Mouse (Mus musculus) CH12F3 (cell line): ENCODE measurements around the gene Gm49601.

Source experiments
- in situ Hi-C: fragments of 300-500 bp; cut with MboI; formaldehyde crosslinking; loops from 2 replicates; pipeline ENCODE4 v1.14.3; 2020; ENCODE audit warnings: low sequenced_read_pairs

Gene Gm49601

DNA sequence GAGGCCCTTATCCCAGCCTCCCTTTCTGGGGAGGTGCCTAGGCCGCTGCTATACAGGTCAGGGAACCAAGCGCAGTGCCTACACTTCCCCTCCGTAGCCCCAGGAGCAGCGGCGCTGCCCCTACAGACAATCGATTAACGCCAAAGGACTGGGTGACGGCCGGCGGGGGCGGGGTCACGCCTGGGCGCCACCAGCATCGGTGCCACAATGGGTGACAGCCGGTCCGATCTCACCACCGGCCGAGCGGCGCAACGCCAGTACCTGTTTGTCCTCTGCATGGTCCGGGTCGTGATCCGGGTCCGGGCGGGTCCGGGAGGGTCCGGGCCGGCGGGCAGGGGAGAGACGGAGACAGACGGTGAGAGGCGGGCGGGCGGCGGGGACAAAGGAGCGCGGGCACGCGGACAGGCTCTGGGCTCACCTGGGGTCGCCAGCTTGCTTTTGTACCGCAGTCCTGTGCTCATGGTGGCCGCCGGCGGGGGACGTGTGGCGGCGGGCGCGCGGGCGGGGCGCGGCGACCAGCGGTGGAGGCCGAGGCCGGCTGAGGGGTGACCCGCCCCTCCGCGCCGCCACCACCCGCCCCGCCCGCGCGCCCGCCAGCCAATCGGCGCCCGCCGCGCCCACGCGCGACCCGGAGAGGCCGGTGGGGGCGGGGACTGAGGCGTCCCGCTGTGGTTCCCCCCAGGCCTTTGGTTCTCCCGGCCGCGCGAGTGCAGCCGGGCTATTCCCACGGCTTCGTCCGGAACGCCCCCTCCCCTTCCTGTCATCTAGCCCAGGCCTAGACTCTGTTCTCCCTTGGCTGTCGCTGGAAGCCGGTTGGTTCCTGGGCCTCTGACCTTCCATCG is 3.4 kb upstream of the Gm49601 start, which contains the start of gene Sept5:
Sept5 (minus strand) TSS at position 565 of the 842 bp plus-strand sequence.
- in situ Hi-C loops = no loop called here

DNA sequence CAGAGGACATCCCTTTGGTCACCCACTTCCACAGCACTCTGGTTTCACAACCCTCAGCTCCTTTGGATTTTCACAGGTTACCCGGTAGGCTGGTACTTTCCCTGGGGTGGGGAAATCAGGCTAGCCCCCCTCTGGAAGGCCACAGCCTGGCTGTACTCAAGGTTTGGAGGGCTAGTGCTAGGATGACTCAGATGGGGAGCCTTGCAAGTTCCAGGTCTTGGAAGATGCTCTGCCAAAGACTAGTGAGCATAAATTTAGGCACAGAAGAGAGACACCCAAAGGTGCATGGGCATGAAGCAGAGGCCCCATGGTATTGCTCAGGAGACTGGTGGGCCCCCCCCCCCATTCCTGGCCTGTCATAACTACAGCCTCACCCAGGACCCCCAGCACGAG is 2.7 kb upstream of the Gm49601 start:
- in situ Hi-C loops = no loop called here

DNA sequence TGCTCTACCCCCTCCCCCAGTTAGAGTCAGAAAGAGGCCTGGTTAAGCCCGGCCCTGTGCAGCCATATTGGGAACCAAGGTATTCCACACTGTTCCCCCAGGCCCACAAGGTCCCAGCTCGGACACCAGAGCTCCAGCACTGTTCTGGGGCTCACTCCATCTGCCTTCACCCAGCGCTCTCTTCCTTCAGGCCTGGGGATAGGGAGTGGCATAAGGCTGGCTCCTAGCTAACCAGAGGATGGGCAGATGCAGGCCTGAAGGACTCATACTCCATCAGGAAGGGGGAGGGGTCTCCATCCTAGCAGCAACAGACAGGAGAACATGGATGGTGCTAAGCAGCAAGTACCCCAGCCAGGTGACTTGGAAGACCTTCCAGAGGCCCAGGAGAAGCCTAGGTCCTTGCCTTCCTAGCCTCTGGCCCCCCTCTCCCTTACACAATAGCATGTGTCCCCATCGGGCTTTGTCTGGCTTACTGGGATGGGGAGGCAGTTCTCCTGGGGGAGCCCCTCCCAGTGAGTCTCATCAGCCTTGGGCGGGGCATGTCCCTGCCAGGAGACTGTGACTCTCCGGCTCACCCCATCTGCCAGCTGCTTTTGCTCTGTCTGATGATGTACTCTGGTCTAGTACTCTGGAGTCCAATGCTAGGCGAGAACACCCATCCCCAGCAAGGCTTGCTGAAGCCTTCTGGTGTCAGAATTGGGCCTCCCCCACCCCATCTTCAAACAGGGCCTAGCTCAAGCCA is 2.1 kb upstream of the Gm49601 start:
- in situ Hi-C loops = no loop called here

DNA sequence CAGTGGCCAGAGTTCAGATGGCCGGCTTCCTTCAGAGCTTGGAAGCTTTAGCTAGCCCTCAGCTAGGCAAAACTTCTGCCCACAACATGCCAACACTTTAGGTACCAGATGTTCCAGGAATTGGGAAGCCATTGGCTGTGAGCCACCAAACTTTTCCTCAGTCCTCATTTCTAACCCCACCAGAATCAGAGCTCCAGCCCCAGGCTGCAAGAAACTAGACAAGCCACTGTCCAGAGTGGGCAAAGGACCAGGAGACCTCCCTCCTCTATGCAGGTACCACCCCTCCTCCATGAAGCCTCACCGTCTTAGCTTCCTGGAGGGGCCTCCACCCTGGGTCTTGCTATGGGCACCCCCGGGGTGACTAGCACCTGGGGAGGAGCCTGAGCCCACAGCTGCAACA is 936 bp upstream of the Gm49601 start:
- in situ Hi-C loops = no loop called here

DNA sequence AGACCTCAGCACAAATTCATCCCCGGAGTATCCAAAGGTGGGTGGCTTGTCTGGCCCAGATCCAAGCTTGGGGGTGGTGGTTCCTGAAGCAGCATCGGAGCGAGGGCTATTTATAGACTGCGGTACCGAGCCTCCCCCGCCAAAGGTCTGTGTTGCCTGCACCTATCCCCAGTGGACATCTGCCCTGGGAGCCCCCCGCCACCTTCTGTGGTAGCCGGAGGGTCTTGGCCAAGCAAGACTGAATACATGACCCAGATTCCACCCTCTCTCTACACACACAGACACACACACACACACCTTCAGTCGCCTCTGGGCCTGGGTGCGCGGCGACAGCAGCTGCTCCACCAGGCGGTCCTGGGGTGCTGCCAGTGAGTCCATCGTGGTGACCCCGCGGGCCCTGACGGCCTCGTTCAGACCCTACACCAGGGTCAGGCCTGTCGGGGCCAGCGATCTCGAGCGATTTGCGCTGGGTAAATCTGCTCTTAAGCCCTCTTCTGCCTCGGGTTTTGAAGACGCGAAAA is 376 bp downstream of the Gm49601 start:
- in situ Hi-C loops = no loop called here

DNA sequence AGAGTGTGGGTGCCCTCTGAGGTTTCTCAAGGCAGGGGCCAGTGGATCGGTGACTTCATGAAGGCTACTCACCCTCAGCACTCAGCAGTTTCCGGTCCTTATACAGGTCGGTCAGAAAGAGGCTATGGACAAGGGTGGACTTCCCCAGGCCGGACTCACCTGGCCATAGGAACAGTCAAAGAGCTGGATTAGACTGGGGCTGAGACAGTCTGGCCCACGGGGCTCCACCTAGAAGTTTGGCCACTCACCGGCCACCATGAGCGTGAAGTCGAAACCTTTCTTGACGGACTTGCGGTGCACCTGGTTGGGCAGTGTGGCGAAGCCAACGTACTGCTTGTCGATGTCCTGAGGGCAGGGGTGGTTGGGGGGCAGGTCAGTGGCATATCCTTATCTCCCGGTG is 1.1 kb downstream of the Gm49601 start:
- in situ Hi-C loops = no loop called here

DNA sequence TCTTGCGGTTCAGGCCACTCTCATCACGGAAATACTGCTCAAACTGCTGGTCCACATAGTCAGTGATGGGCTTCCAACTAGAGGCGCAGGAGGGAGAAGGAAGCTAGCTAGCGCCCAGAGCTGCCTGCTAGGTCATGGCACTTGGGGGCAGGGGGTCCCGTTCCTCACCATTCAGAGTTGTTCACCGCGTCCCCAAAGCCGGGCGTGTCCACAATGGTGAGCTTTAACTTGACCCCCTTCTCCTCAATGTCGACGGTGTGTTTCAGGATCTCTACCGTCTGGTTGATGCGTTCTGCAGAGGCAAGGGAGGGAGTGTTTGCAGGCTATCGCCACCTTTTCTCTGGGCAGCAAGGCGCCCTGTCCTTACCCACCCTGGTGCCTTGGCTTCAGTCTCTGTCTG is 1.6 kb downstream of the Gm49601 start:
- in situ Hi-C loops = loop anchor here (5.0 kb wide), 1 partner anchor 182 kb away; no protein-coding TSS in a partner anchor

DNA sequence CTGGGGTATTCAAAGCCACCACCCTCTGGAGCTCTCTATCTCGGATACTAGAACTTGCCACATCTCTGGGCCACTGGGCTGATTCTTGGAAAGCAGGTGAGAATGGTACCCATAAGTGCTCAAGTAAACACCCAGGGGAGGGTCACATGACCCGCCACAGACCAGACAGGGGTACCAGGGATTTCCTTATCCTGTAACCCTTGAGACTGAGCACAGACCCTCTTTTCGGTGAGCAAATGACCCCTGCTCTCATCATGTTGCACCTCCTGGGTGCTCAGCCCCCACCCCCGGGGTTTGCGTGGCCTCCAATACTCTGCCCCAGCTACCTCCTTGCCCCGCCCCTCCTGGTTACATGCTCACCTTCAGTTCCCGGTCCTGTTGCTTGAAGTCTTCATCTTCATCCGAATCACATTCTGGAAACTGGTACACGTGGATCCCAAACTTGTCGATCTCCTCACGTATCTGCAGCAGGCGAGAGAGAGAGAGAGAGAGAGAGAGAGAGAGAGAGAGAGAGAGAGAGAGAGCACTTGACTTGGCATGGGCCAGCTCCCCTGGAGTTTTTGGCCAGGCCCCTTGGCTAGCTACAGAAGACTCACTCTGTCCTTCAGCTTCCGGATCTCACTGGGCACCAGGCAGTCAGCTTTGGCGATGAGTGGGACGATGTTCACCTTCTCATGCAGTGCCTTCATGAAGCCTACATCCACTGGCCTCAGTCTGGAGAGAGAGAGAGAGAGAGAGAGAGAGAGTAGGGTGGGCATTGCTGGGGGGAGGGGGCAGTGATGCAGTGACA is 2.3 kb downstream of the Gm49601 start:
- in situ Hi-C loops = loop anchor here (5.0 kb wide), 1 partner anchor 182 kb away; no protein-coding TSS in a partner anchor

DNA sequence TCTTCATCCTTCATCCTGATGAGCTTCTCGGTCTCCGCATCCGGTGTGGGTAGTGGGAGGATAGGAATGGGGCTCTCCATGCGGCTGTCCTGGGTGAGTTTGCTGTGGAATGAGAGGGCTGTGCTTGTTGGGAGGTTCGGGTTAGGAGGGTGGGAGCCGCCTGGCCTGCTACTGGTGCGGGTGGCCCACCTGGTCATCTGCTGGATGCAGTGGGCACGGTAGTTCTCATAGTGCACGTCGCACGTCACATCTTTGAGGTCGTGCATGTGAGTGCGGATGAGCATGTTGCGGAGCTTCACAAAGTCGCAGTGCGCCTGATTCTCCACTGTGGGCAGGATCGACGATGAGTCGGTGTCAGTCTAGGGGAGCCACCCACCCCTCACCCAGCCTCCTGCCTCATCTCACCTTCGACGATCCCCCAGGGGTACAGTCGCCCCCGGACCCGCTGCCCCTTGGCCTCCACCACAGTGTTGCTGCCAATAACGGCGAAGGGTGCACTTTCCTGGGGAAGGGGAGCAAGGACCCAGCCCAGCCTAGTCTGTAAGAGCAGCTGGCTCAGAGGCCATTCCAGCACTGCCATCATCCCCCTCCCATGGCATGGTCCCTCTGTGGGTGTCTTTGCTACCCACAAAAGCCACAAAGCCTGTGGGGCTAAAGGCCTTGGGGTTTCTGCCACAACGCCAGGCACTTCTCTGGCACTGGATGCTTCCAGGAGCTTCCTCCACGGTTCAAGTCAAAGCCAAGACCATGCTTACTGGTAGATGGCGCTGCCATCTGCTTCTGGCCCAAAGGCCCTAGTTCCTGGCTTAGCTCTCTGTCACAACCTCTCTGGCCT is 3.1 kb downstream of the Gm49601 start:
- in situ Hi-C loops = loop anchor here (5.0 kb wide), 1 partner anchor 181 kb away; no protein-coding TSS in a partner anchor

DNA sequence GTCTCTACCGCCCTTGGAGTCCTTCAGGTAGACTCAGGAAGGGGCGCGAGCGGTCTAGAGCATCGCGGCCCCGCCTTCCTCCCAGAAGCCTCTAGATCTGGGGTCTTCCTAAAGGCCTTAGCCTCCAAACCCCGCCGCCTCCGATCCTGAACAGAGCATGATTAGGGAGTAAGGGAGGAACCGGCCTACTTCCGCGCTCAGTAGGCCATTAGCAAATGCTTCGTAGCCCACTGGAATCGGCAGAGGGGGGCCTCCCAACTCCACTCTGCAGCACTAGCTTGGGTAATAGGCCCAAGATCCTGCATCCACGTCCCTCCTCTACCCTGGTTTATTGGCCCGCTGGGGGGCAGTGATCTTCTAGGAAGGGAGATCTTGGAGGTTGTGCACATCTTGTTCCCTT is 4.2 kb downstream of the Gm49601 start, which contains the start of gene Gp1bb:
Gp1bb (minus strand) TSS at position 385 of the 400 bp plus-strand sequence.
- in situ Hi-C loops = loop anchor here (5.0 kb wide), 1 partner anchor 180 kb away; no protein-coding TSS in a partner anchor

DNA sequence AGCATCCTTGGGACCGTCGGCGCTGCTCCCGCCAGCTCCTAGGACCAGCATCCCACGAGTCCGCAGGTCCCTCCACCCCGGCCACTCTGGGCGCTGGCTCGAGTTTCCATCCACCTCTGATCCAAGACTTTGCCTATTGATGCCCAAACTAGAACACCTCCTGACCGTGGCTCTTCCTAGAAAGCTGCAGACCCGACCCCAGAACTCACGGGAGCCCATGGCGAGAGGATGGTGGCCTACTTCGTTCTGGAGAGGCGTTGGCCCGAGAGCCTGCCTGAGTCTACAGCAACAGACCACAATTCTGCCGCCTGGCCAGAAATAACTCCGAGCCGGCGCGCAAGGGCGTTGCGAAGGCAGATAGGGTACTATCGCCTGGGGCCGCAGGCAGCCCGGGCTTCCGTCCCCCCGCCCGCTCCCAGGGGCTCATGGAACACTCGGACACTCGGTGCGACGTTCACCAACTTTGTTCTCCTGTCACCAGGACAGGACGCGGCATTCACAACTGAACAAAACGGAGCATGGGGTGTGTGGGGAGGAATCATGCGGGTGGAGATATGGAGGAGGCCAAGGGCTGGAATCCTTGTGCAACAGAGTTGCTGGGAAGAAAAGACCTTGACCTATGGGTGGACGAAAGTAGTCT is 4.7 kb downstream of the Gm49601 start:
- in situ Hi-C loops = loop anchor here (5.0 kb wide), 1 partner anchor 179 kb away; no protein-coding TSS in a partner anchor

DNA sequence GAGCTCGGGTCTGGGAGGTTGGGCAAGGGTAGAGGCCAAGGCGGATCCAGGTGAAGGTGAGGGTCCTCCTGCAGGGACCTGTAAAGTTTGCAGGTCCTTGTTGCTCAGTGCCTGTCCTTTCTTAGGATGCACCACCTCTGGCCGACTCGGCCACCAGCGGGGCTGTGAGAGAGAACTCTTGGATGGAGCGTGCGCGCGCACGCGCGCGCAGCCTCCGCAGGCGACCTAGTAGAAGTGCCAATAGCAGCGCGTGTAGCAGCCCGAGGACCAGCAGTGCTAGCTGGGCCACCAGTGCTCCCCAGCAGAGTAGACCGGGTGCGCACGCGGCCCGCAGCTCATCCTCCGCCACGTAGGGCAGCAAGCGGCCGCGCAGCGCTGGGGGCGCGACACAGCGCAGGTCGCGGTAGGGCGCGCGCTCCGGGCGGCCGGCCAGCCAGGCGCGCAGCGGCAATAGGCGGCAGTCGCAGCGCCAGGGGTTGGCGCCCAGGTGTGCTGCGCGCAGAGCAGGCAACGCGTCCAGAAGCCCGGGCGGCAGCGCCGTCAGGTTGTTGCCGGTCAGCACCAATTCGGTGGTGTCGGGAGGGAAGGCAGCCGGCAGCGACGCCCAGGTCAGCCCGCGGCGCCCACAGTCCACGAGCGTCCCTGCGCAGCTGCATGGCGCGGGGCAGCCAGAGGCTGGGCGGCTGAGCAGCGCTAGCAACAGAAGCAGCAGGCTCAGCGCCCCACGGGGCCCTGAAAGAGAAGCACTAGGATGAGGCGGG is 5.4 kb downstream of the Gm49601 start:
- in situ Hi-C loops = loop anchor here (5.0 kb wide), 1 partner anchor 178 kb away; no protein-coding TSS in a partner anchor

DNA sequence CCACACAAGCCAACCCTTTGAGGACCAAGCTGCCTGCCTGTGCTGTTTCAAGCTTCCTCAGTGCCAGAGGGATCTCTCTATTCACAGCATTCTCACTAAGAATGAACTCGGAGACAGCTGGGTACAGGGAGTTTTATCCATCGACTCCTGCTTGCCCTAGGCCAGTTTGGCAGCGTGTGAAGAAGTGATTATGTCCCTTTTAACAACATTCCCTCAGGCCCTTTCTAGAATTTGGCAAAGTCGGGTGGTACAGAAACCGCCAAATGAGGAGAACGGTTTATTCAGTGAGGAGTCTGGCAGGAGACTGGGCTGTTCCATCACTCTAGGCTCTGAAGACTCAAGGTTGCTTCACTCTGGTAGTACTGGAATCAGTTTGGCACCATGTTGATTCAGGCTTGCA is 6.0 kb downstream of the Gm49601 start:
- in situ Hi-C loops = loop anchor here (5.0 kb wide), 1 partner anchor 178 kb away; no protein-coding TSS in a partner anchor

DNA sequence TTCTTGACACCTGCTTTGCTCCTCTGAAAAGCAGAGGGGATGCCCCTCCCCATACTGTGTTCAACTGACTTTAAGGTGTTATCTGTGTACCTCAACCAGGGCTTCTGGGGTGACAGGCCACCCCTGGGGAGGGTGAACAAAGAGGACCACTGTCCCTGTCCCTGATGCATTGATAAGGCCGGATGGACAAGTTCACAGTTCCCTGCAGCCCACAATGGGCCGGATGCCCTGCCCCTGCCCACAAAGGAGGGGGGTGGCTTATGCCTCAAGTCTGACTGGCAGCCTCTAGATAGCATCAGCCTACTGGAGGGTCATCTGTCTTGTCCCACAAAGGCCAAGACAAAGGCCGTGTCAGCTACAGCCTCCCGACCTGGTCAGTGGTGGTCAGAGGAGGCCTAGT is 7.1 kb downstream of the Gm49601 start:
- in situ Hi-C loops = no loop called here

DNA sequence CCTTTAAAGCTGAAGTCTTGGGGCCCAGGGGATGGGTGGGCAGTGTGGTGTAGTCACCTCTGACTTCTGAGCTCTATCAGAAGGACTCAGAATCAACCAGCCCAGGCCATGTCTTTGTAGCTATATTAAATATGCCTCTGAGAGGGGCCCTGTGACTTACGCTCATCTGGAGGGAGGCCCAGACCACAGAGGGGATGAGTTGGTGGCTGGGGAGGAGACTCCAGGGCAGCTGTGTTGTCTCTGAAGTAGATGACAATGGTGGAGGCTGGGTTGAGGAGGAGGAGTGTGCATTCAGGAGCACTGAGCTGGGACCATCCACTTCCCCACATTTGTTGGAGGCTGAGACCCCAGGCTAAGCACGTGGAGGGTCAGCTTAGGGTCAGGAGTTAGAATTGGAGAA is 7.9 kb downstream of the Gm49601 start:
- in situ Hi-C loops = no loop called here

DNA sequence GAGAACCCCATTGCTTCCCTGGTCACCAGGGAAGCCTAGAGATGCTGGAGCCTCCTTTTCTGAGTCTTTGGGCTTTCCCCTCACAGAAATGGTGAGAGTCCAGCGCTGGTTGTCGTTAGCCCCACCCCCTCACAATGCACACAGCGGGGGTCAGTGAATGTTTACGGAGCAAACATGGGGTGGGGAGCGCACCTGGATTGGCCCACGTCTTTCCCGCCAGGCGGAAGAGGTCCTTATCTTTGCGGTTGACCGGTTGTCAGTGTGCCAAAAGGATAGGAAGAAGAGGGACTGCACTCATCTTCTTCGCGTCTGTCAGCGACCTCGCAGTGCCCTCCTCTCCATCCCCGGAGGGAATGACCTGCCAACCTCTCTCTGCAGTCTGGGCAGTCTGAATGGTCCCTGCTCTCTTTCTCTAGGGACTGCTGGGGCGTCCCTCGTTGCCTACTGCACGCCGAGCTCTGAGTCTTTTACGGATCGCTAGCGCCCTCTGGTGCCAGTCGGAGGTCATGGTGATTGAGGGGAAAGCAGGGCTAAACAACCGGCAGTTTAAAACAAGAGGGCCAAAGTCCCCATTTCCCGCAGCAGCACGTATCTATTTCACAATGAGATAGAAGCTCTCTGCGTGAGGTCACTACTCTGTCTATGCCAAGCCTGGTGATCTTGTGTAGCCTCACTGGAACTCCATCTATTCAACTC is 8.7 kb downstream of the Gm49601 start:
- in situ Hi-C loops = no loop called here

DNA sequence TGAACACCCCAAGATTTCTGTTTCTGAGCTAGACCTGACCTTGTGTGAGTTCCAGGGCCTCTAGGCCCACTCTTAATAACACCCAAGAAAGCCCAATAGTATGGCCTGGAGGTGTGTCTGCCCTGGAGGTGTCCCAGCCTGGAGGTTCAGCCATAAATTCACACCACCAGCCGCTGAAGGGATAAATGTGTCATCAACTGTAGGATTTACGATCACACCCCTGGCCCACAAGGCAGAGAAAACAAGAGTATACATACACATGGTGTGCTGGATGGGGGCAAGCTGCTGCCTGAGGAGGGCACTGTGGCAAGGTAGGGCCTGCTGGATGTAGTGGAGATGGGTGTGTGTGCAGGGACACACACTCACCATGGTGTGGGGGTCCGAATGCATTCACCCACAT is 12.9 kb downstream of the Gm49601 start:
- in situ Hi-C loops = no loop called here

DNA sequence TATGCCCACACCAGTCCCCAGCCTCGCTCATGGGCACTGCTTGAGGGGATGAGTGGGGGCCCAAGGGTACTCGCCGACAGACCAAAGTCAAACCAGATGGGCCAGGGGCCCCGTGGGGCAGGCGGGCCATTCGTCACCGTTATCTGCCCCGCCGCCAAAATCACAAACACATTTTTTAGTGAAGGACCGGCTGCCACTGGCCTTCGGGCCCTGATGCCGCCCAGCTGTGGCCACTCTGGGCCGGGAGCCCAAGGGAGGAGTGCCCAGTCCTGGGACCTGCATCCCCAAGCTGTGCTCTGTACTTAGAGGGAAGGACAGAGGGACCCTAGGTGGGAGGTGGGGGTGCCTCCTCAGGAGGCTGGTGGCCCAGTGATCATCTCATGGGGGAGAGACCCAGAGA is 14.5 kb downstream of the Gm49601 start:
- in situ Hi-C loops = no loop called here
